ENCODE assay signal across 8 mouse cellular contexts in genomic region chr13:103334392-103334686, GRCm38 (mm10). TPM values are rescaled to one million over a fixed set of nuclear protein-coding genes. Genes with fewer than 3 reads are reported as not detected.
DNase-seq lines count a peak whose midpoint lies in the region; ATAC-seq lines count a peak whose summit lies in the region.

Gene Mast4 (minus strand): TSS chr13:103334497.

- intact Hi-C loops in gastrocnemius, postnatal 14 days (cut with DNase I; ENCODE audit: low total_unique reads) = loop anchor here (10.0 kb wide), 1 partner anchor 160 kb away; no protein-coding TSS in a partner anchor

- DNase-seq in adrenal gland, adult 8-10 months = peak; percentile 87
- peak; percentile 87 for DNase-seq in embryo, embryonic 10 days (ENCODE audit: low spot score)
- DNase-seq in gastrocnemius, postnatal 14 days = peak; percentile 89
- peak; percentile 10 for DNase-seq in induced T-regulatory cell, adult 2 months (ENCODE audit: low read depth)
- peak; percentile 43 to 86 for DNase-seq in left cerebral cortex, adult 9 months (ENCODE audit: low spot score in 2 of 2)
- peak; percentile 82 to 84 for DNase-seq in right cerebral cortex, postnatal 36 days (ENCODE audit: low spot score in 2 of 2)

- ATAC-seq in megakaryocyte progenitor cell, adult 5-6 weeks (replicated peaks; ENCODE audit: poor library complexity) = peak; percentile 85
- ATAC-seq in erythroid progenitor cell, adult 5-6 weeks (replicated peaks; ENCODE audit: low FRiP score, poor library complexity, severe bottlenecking) = no peak

RNA-seq across cellular contexts. Expression of gene Mast4, which starts in this region (rescaled TPM):
- 100 to 1,000 TPM in 2 of 4 experiments, 10 to 100 TPM in 2; 81.3 to 212 (median 118) TPM for total RNA-seq in adrenal gland, adult 8-10 months (2022)
- 10 to 100 TPM; 28.0 to 31.2 TPM for total RNA-seq in gastrocnemius, postnatal 14 days (2021)
- total RNA-seq in megakaryocyte progenitor cell, adult 5-6 weeks (2015) = 5.5 and 7.7 TPM in 2 replicates
- 1.1 and 2.8 TPM in 2 replicates for total RNA-seq in megakaryocyte progenitor cell, adult 5-6 weeks (2017)
- total RNA-seq in erythroid progenitor cell, adult 5-6 weeks (2015; ENCODE audit: low replicate concordance) = 2.5 and 13.3 TPM in 2 replicates
- 0.64 and 5.5 TPM in 2 replicates for total RNA-seq in erythroid progenitor cell, adult 5-6 weeks (2017; ENCODE audit: low replicate concordance)

Comparison
In these comparisons a context has a peak if more than half of its experiments do, and no peak if none do; other contexts are left out.
1. DNase-seq: peak in every context shown above with its lines; median percentile 89 in gastrocnemius, postnatal 14 days; 87 in adrenal gland, adult 8-10 months; 87 in embryo, embryonic 10 days; 83 in right cerebral cortex, postnatal 36 days; 64 in left cerebral cortex, adult 9 months; 10 in induced T-regulatory cell, adult 2 months.